Mouse (Mus musculus): ENCODE data around the gene Farp1. TPM values are rescaled to one million over a fixed set of nuclear protein-coding genes. Genes with fewer than 3 reads are reported as not detected.
A peak's percentile ranks its signal among the peaks of the same experiment; 100 is the strongest.
"Not testable (repeated sequence)": the region's sequence is repeated elsewhere in the genome, so short reads cannot be mapped to it uniquely, and the experiment has no call there.

Gene Farp1
- 10 to 100 TPM in 2 of 4 experiments, 1 to 10 TPM in 2; 9.1 to 10.7 (median 10.2) TPM for total RNA-seq (2022)

DNA sequence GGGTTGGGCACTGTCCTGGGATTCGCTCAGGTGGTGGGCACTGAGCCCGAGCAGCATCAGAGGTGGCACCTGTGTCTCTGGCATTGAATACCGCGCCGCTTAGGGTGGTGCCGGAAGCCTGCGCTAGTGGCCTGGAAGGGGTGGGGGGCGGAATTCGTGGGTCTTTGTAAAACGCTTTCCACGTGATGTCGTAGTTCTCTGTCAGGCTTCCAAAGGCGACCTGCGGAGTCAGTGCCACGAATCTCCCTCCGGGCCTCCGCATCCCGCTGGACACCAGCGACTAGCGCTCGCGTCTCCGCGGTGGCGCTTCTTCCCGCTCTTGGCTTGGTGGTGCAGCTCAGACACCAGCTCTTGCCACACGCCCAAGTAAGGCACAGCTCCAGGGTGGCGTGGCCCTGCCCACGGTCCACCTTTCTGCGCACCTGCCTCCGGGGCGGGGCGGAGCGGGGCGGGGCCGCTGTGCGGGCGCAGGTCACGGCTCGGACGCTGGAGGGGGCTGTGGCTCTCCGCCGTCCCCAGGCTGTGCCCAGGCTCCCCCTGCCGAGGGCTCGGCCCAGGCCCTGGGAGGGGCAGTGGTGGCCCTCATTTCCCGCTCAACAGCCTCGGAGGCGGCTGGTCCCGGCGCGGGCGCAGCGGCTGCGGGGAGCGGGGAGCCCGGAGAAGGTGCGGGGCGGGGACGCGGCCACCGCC lies at the start of gene Farp1:
Gene Farp1 (plus strand): TSS at position 228 of the 690 bp plus-strand sequence.
- peak; percentile 62 for DNase-seq (ENCODE audit: low spot score)

DNA sequence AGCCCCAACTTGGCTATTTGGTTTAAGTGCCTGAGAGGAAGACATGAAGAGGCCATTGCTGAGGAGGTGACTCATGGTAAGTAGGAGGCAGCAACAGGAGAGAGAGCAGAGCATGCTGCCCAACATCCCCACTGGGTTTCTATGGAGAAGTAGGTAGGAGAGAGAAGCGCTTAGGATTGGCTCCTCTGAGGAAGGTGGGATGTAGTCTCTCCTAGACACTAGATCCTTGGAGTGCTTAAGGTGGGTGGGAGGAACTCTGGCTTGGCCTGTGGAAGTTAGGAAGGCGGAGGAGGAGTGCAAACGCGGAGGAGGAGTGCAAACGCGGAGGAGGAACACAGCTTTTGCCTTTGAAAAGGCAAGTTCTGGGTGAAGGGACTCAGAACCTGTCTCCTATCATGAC lies 45.9 kb upstream of the Farp1 start:
- DNase-seq (ENCODE audit: low spot score): no peak

DNA sequence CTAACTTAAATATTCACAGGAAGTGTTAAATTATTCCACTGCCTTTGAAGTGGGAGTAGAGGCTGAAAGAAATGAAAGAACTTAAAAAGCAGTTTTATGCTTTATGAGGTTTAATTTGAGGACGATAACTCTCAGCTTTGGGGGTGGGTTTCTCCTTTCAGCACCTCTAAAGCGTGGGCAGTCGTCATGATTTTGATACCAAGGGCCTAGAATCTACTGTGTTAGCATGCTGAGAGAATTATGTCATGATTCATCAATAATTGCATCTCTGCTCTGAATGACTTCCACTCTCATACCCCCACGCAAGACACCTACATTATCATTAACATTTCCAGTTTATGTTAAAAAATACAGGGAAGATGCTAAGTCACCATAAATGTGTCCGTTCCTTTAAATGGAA lies 37.3 kb upstream of the Farp1 start:
- DNase-seq (ENCODE audit: low spot score): no peak

- no peak for DNase-seq (ENCODE audit: low spot score)
Measured at GRCm38 (mm10) chr14:121000561-121001340, 34.2 kb upstream of the Farp1 start.

GRCm38 (mm10) chr14:121005621-121006020 lies 29.4 kb upstream of the Farp1 start:
- peak; percentile 6 for DNase-seq (ENCODE audit: low spot score)

DNA sequence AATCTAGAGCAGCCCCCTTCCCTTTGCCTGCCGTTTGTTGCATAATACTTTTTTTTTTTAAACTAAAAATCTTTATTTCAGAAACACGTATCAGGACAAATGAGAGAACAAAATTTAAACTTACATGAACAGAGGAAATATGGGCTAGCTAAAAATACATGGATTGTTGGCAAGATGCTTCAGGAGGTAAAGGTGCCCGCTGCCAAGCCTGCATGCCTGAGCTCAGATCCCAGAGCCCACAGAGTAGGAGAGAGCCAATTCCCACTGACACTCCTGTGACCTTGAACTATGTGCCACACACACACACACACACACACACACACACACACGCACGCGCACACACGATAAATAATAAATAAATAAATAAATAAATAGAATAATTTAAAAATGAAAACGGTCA lies 29.0 kb upstream of the Farp1 start:
- DNase-seq (ENCODE audit: low spot score): peak; percentile 12

GRCm38 (mm10) chr14:121015114-121015690 lies 19.8 kb upstream of the Farp1 start:
- no peak for DNase-seq (ENCODE audit: low spot score)

GRCm38 (mm10) chr14:121022403-121022802 lies 12.6 kb upstream of the Farp1 start:
- DNase-seq (ENCODE audit: low spot score): no peak

- DNase-seq (ENCODE audit: low spot score): no peak
Measured at GRCm38 (mm10) chr14:121025381-121025780, 9.6 kb upstream of the Farp1 start.

DNA sequence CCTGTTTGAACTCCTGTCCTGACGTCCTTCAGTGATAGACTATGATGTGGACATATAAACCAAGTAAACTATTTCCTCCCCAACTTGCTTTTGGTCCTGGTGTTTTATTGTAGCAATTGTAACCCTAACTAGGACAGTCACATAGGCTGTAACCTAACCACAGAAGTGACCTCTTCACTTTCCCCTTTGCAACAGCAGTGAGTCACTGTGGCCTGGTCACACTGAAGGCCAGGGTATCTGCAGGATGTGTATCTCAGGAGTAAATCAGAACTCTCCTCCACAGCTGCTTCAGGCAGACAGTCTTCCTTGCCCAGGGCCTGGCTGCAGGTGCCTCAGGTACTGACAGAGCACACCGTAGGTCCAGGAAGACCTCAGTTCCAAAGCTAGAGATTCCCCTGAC lies 3.6 kb upstream of the Farp1 start:
- no peak for DNase-seq (ENCODE audit: low spot score)

- DNase-seq (ENCODE audit: low spot score): peak; percentile 45
Measured at GRCm38 (mm10) chr14:121034525-121034924, 475 bp upstream of the Farp1 start.

DNA sequence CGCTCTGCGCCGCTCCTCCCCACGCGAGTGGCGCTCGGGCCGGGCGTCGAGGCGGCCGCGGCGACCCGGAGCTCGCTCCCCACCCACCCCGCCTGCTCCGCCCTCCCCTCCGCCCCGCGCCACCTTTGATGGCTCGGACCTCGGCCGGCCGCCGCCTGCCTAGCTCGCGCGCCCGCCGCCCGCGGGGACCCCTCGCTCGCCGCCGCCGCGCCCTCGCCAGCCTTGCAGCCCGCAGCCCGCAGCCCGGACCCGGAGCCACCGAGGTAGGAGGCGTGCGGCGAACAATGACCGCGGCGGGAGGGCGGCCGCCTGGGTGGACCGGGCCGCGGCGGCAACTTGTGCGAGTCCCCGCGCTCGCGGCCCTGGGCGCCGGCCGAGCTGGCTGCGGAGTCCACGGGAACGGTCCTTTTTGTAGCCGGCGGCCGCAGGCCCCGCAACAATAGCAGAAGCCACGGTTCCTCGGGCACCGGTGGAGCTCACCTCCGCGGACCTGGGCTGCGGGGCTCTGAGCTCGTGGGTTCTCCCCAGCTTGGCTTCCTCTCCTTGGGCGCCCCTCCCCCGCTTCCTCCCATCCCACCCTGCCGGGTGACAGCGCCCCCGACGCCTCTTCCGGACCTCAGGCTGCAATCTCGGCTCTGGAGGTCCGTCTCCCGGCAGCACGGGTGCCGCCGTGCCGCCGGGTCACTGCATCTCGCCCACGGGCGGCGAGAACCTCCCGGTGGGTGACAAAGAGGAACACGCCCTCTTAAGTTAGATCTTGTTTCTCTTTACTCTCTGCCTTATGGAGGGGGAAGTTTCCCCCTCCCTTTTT lies 868 bp downstream of the Farp1 start:
- DNase-seq (ENCODE audit: low spot score): peak; percentile 42

GRCm38 (mm10) chr14:121036612-121037221 lies 1.7 kb downstream of the Farp1 start:
- no peak for DNase-seq (ENCODE audit: low spot score)

DNA sequence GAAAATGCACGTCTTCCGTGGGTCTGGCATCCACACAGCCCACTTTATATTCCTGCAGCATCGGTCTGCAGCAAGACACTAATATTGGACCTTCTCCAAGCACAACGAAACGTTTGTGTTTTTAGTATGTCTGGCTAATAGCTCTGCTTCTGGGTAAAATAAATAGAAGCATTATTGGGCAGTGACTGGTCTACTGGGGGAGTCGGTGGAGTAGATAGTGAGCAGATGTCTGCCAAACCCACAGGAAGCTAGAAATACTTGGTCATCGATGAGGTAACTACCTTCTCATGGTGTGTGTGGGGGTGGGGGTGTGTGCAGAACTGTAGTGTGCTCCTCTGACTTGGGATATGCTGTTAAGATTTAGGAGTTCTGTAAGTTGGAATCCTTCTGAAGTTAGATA lies 2.3 kb downstream of the Farp1 start:
- DNase-seq (ENCODE audit: low spot score): no peak

DNA sequence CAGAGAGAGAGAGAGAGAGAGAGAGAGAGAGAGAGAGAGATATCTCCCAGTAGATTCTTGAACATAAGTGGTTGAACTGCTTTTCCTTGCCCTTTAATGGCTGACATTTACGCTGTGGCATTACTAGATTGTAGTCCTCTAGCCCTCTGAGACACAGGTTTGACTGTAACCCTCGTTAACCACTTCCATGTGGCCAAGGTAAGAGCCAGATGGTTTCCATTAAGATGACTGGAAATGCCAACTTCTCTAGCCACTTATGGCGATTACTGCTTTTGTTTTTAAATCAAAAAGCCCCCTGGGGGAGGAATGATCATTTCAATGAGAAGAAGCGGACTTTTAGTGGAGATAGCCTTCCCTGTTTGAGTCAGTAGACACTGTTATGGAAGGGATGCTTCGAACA lies 3.7 kb downstream of the Farp1 start:
- no peak for DNase-seq (ENCODE audit: low spot score)

GRCm38 (mm10) chr14:121044145-121044544 lies 9.1 kb downstream of the Farp1 start:
- DNase-seq (ENCODE audit: low spot score): no peak

DNA sequence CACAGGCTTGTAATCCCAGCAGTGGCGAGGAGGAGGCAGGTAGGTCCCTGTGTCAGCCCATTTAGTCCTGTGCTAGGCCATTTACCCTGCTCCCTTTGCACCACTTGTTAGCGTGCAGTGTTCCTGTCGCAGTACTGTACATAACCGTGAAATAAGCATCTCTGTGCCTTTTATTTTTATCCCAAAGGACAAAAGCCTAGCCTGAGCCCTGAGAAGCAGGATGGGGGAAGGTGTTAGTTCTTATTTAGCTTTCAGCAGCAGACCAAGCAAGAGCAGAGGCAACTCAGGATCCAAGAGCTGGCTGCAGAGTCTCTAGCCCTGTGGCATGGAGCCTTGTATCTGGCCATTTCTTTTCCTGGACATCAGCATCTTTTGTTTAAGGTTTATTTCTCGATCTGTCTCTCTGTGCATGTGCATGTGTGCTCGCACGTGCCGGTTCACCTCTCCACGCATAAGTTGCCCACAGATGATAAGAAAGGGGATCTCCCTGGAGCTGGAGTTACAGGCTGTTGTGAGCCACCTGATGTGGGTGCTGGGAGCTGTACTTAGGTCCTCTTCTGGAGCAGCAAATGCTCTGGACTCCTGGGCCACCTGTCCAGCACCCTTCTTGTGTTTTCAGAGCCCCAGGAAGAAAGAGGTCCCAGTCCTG lies 11.4 kb downstream of the Farp1 start:
- DNase-seq (ENCODE audit: low spot score): no peak

DNA sequence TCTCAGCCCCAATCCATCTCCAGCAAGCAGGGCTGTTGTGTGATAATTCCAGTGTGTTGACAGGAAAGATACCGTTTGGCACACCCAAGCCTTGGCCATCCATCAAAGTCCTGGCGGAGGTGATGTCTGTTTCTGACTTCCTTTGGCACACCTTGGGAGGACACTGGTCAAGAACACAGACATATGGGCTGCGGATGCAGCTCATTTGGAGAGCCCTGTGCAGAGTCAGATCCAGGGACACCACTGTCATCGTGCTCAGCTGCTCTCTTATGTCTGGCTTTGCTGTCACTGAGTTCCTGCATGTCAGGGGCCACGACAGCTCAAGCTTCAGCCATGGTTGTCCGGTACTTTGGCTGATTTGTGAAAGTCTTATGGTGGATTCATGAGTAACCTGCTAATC lies 12.8 kb downstream of the Farp1 start:
- no peak for DNase-seq (ENCODE audit: low spot score)

GRCm38 (mm10) chr14:121051002-121051401 lies 16.0 kb downstream of the Farp1 start:
- not testable (repeated sequence) for DNase-seq (ENCODE audit: low spot score)

GRCm38 (mm10) chr14:121053020-121053518 lies 18.1 kb downstream of the Farp1 start:
- peak; percentile 65 for DNase-seq (ENCODE audit: low spot score)

- no peak for DNase-seq (ENCODE audit: low spot score)
Measured at GRCm38 (mm10) chr14:121054062-121054461, 19.1 kb downstream of the Farp1 start.
